Mouse (Mus musculus) liver, adult 2 months (tissue): ENCODE measurements around the gene Timm17a. TPM values are rescaled to one million over a fixed set of nuclear protein-coding genes. Genes with fewer than 3 reads are reported as not detected.

Experiments
- DNase-seq: peaks from one replicate; pipeline ENCODE4 v3.0.0-alpha.2; 2011; ENCODE audit warnings: low read depth, low spot score; ENCODE audit errors: extremely low read depth
- H3K27ac ChIP-seq: fragments of 200-500 bp; replicated peaks from 2 replicates; pipeline ENCODE4 v1.5.1; 2012; ENCODE audit warnings: low read depth, mild to moderate bottlenecking, control low read depth, inconsistent platforms, low read length; ENCODE audit not compliant: insufficient read depth
- H3K27me3 ChIP-seq: fragments of 200-500 bp; 2 replicates; pipeline ENCODE4 v1.6.1; 2012; ENCODE audit warnings: mild to moderate bottlenecking, moderate library complexity, low read length, inconsistent platforms; ENCODE audit not compliant: control insufficient read depth, insufficient read depth
- H3K36me3 ChIP-seq: fragments of 200-500 bp; 2 replicates; pipeline ENCODE4 v1.6.1; 2012; ENCODE audit warnings: low read length, inconsistent platforms; ENCODE audit not compliant: control insufficient read depth, insufficient read depth
- H3K4me1 ChIP-seq: fragments of 200-500 bp; 2 replicates; pipeline ENCODE4 v1.6.1; 2011; ENCODE audit warnings: low read length; ENCODE audit not compliant: control insufficient read depth, insufficient read depth
- H3K4me3 ChIP-seq: fragments of 200-500 bp; 2 replicates; pipeline ENCODE4 v1.5.1; 2011; ENCODE audit warnings: low read depth, mild to moderate bottlenecking, control low read depth, low read length, moderate library complexity; ENCODE audit not compliant: insufficient read depth
- H3K79me2 ChIP-seq: fragments of 200-500 bp; 2 replicates; pipeline ENCODE4 v1.6.1; 2012; ENCODE audit warnings: inconsistent platforms, mild to moderate bottlenecking, low read length, moderate library complexity; ENCODE audit not compliant: control insufficient read depth, insufficient read depth
- H3K9ac ChIP-seq: fragments of 200-500 bp; 2 replicates; pipeline ENCODE4 v1.6.1; 2012; ENCODE audit warnings: low read depth, mild to moderate bottlenecking, control low read depth, inconsistent platforms, low read length
- CTCF ChIP-seq: fragments of 200-500 bp; IDR thresholded peaks from 2 replicates; pipeline ENCODE4 v1.5.1; 2011; ENCODE audit warnings: low read depth, low read length, control low read depth
- POLR2A ChIP-seq: fragments of 200-500 bp; IDR thresholded peaks from 2 replicates; pipeline ENCODE4 v1.6.1; 2011; ENCODE audit warnings: low read length, control low read depth; ENCODE audit not compliant: insufficient read depth; ENCODE audit errors: extremely low read depth
- WGBS: fragments of 180-500 bp; shearing (Covaris S2); methylation state at CpG from one replicate; pipeline ENCODE4 v1.1.7; 2018; 5-methylcytosine and 5-hydroxymethylcytosine counted together
- polyA plus RNA-seq: library from polyadenylated mRNA; depleted of rRNA; stranded (reverse); fragments of >200 nt; gene quantifications from 2 replicates; pipeline ENCODE4 v1.2.3, GENCODE M21; 2012; rRNA removed
- total RNA-seq: library from RNA; depleted of rRNA; stranded (reverse); fragments of >200 nt; gene quantifications from 2 replicates; pipeline ENCODE4 v1.2.3, GENCODE M21; 2014; rRNA removed

Timm17a gene
- 17.9 and 22.0 TPM in 2 replicates for total RNA-seq
- 27.9 and 34.3 TPM in 2 replicates for polyA plus RNA-seq

- TF ChIP-seq CTCF = no peak
- peak; percentile 72; the same call in 1 of the 2 replicates for TF ChIP-seq POLR2A
- peaks cover 9% of the 10 kb centered on the region for H3K4me1 ChIP-seq
Measured at GRCm38 (mm10) chr1:135313284-135314031, at the start of gene Timm17a. Gene Timm17a (minus strand): TSS chr1:135313778.

DNA sequence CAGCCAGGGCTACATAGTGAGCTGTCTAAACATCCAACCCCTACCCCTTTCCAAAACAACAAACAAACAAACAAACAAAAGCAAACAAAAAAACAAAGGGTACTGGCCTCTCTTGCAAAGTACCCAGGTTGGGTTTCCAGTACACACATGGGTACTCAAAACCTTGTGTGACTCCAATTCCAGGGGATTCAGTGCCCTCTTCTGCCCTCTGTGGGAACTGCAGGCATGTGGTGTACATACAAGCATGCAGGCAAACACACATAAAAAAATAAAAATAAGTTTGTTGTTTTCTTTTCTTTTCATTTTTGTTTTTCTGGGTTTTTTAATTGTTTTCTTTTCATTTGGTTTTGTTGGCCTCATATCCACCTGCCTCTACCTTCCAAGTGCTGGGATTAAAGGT lies 48.5 kb upstream of the Timm17a start:
- Histone ChIP-seq H3K36me3 (no peaks in the 10 kb centered on the region), H3K27ac (no peak overlapping the region), H3K79me2 (no peaks in the 10 kb centered on the region), H3K4me1 (no peaks in the 10 kb centered on the region), H3K4me3 (no peak overlapping the region), H3K9ac (no peak overlapping the region), H3K27me3 (no peaks in the 10 kb centered on the region)
- TF ChIP-seq POLR2A = no peak
- no peak for TF ChIP-seq CTCF
- no peak for DNase-seq

More at GRCm38 (mm10) chr1:135313284-135314031, at the start of gene Timm17a:
- Histone ChIP-seq H3K79me2 (peaks cover 17% of the 10 kb centered on the region; the same call in 1 of the 2 replicates), H3K27me3 (no peaks in the 10 kb centered on the region), H3K27ac (peak within 1 kb of the TSS; percentile 91), H3K36me3 (peaks cover 8% of the 10 kb centered on the region; the same call in 1 of the 2 replicates), H3K9ac (peak within 1 kb of the TSS; percentile 93), H3K4me3 (peak within 1 kb of the TSS; percentile 86)
- WGBS = under 1% methylated on average over 51 of the region's 51 CpGs
- DNase-seq = peak; percentile 92

GRCm38 (mm10) chr1:135361491-135361890 lies 47.9 kb upstream of the Timm17a start:
- no peaks in the 10 kb centered on the region for H3K4me1 ChIP-seq
- 85% methylated on average over 4 of the region's 4 CpGs for WGBS
- TF ChIP-seq CTCF (no peak), POLR2A (no peak)
- H3K9ac ChIP-seq = no peak overlapping the region
- H3K36me3 ChIP-seq = no peaks in the 10 kb centered on the region
- H3K27ac ChIP-seq = no peak overlapping the region
- H3K27me3 ChIP-seq = no peaks in the 10 kb centered on the region
- no peak for DNase-seq
- H3K4me3 ChIP-seq = no peak overlapping the region
- H3K79me2 ChIP-seq = no peaks in the 10 kb centered on the region

GRCm38 (mm10) chr1:135359071-135359470 lies 45.5 kb upstream of the Timm17a start:
- no peak overlapping the region for H3K27ac ChIP-seq
- DNase-seq = no peak
- no peaks in the 10 kb centered on the region for H3K4me1 ChIP-seq
- H3K36me3 ChIP-seq = no peaks in the 10 kb centered on the region
- H3K27me3 ChIP-seq = no peaks in the 10 kb centered on the region
- H3K4me3 ChIP-seq = no peak overlapping the region
- H3K79me2 ChIP-seq = no peaks in the 10 kb centered on the region
- TF ChIP-seq CTCF (no peak), POLR2A (no peak)
- WGBS = 29% methylated on average over 2 of the region's 2 CpGs
- H3K9ac ChIP-seq = no peak overlapping the region

GRCm38 (mm10) chr1:135351953-135352352 lies 38.4 kb upstream of the Timm17a start:
- DNase-seq = no peak
- 88% methylated on average over 3 of the region's 3 CpGs for WGBS
- H3K79me2 ChIP-seq = no peaks in the 10 kb centered on the region
- H3K4me1 ChIP-seq = no peaks in the 10 kb centered on the region
- TF ChIP-seq POLR2A = no peak
- no peak for TF ChIP-seq CTCF
- no peak overlapping the region for H3K27ac ChIP-seq
- no peaks in the 10 kb centered on the region for H3K36me3 ChIP-seq
- H3K27me3 ChIP-seq = no peaks in the 10 kb centered on the region
- no peak overlapping the region for H3K9ac ChIP-seq
- H3K4me3 ChIP-seq = no peak overlapping the region

DNA sequence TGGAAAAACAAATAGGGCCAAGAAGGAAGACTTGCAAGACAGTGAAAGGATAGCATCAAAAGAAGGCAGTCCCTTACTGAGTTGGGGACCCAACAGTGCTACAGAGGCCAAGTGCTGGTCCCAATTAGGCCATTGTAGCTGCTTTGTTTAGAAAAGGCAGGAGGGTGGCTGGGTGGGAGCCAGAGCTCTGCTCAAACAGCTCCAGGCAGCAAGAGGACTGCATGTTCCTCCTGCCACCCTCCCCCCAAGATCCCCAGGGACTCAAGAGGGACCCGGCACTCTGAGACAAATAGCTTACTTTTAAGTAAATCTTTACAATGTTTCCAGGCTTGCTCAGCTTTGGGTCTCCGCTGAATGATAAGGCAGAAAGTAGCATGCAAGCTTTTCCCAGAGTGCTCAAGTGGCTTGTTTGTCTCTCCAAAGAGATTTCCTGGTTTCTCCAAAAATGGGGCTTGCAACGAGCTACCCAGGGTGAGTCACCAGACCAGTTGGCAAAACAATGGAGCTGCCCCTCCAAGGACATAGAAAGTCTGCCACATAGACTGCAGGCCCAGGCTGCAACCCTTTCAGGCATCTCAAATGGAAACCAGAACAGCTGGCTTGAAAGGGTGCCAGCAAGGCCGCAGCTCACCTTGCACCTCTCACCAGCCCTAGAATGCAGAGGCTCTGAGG lies 34.1 kb upstream of the Timm17a start:
- no peak for DNase-seq
- TF ChIP-seq POLR2A (no peak), CTCF (no peak)
- WGBS = 83% methylated on average over 4 of the region's 4 CpGs

More for the DNA sequence above, 34.1 kb upstream of the Timm17a start:
- no peaks in the 10 kb centered on the region for H3K79me2 ChIP-seq
- no peaks in the 10 kb centered on the region for H3K27me3 ChIP-seq
- no peaks in the 10 kb centered on the region for H3K36me3 ChIP-seq
- no peak overlapping the region for H3K9ac ChIP-seq
- H3K4me1 ChIP-seq = no peaks in the 10 kb centered on the region
- H3K4me3 ChIP-seq = no peak overlapping the region
- no peak overlapping the region for H3K27ac ChIP-seq
